Mouse (Mus musculus) intestine, embryonic 15.5 days (tissue): Measurements from ENCODE around the gene 4930544D05Rik. TPM values are rescaled to one million over a fixed set of nuclear protein-coding genes. Genes with fewer than 3 reads are reported as not detected.

Experiments used
- ATAC-seq: fragments of 200-750 bp; cut with Nextera tagmentation; 2 replicates; pipeline ENCODE4 v1.8.0; 2017; ENCODE audit warnings: moderate TSS enrichment, moderate library complexity
- H3K27ac ChIP-seq: fragments of 300-500 bp; sonication (generic); 2 replicates; pipeline ENCODE4 v1.5.1; 2015; ENCODE audit warnings: mild to moderate bottlenecking, inconsistent platforms
- H3K27me3 ChIP-seq: fragments of 300-500 bp; sonication (generic); replicated peaks from 2 replicates; pipeline ENCODE4 v1.6.1; 2015; ENCODE audit warnings: inconsistent platforms
- H3K36me3 ChIP-seq: fragments of 300-500 bp; sonication (generic); 2 replicates; pipeline ENCODE4 v1.6.1; 2015; ENCODE audit warnings: inconsistent platforms
- H3K4me1 ChIP-seq: fragments of 300-500 bp; sonication (generic); replicated peaks from 2 replicates; pipeline ENCODE4 v1.6.1; 2015; ENCODE audit warnings: inconsistent platforms
- H3K4me2 ChIP-seq: fragments of 300-500 bp; sonication (generic); replicated peaks from 2 replicates; pipeline ENCODE4 v1.6.1; 2015; ENCODE audit warnings: mild to moderate bottlenecking, inconsistent platforms
- H3K4me3 ChIP-seq: fragments of 300-500 bp; sonication (generic); replicated peaks from 2 replicates; pipeline ENCODE4 v1.5.1; 2015; ENCODE audit warnings: inconsistent platforms
- H3K9ac ChIP-seq: fragments of 300-500 bp; sonication (generic); 2 replicates; pipeline ENCODE4 v1.6.1; 2015; ENCODE audit warnings: inconsistent platforms
- H3K9me3 ChIP-seq: fragments of 300-500 bp; sonication (generic); 2 replicates; pipeline ENCODE4 v1.6.1; 2016; ENCODE audit warnings: inconsistent platforms
- WGBS: fragments of 180-500 bp; shearing (Covaris S2); methylation state at CpG from one replicate; pipeline ENCODE4 v1.1.7; 2015; 5-methylcytosine and 5-hydroxymethylcytosine counted together
- polyA plus RNA-seq: library from polyadenylated mRNA; unstranded; fragments of >200 nt; fragmentation: Nextera tagmentation; extraction: Ambion mirVana; gene quantifications from 2 replicates; pipeline ENCODE4 v1.2.1, GENCODE M21; 2015

The 4930544D05Rik gene
- polyA plus RNA-seq, 1 experiment from 2014 or later: not detected

- Histone ChIP-seq H3K4me2 (no peak overlapping the region), H3K27ac (no peak overlapping the region), H3K36me3 (peaks cover 31% of the 10 kb centered on the region)
These were observed 48.3 kb downstream of the 4930544D05Rik start for GRCm38 (mm10) chr11:70663957-70664356.

GRCm38 (mm10) chr11:70664741-70665140 lies 49.1 kb downstream of the 4930544D05Rik start:
- no peak overlapping the region for H3K4me3 ChIP-seq
- H3K27ac ChIP-seq: no peak overlapping the region
- H3K9ac ChIP-seq: no peak overlapping the region
- H3K27me3 ChIP-seq: no peaks in the 10 kb centered on the region
- no peak overlapping the region for H3K4me2 ChIP-seq
- peaks cover 10% of the 10 kb centered on the region for H3K4me1 ChIP-seq
- H3K9me3 ChIP-seq: no peaks in the 10 kb centered on the region
- 94% methylated on average over 9 of the region's 9 CpGs for WGBS
- no peak for ATAC-seq
- peaks cover 31% of the 10 kb centered on the region for H3K36me3 ChIP-seq

More at GRCm38 (mm10) chr11:70663957-70664356, 48.3 kb downstream of the 4930544D05Rik start:
- 85% methylated on average over 6 of the region's 6 CpGs for WGBS
- Histone ChIP-seq H3K9me3 (no peaks in the 10 kb centered on the region), H3K27me3 (no peaks in the 10 kb centered on the region), H3K4me3 (no peak overlapping the region), H3K9ac (no peak overlapping the region), H3K4me1 (peaks cover 10% of the 10 kb centered on the region)
- no peak for ATAC-seq

Other genes with a start within 250 kb of the 4930544D05Rik start
- gene Pelp1, start 205.8 kb upstream of the 4930544D05Rik start, polyA plus RNA-seq: 31.9 and 32.6 TPM in 2 replicates
- 13.2 and 15.4 TPM in 2 replicates for gene Arrb2, start 183.2 kb upstream of the 4930544D05Rik start, polyA plus RNA-seq
- 39.9 and 42.4 TPM in 2 replicates for gene Med11, start 163.9 kb upstream of the 4930544D05Rik start, polyA plus RNA-seq
- 0.78 and 1.2 TPM in 2 replicates for gene Zmynd15, start 156.4 kb upstream of the 4930544D05Rik start, polyA plus RNA-seq
- 8.6 and 10.4 TPM in 2 replicates for gene Cxcl16, start 155.9 kb upstream of the 4930544D05Rik start, polyA plus RNA-seq
- gene Tm4sf5, start 110.6 kb upstream of the 4930544D05Rik start, polyA plus RNA-seq: 179 and 192 TPM in 2 replicates
- 0.60 and 0.80 TPM in 2 replicates for gene Vmo1, start 101.2 kb upstream of the 4930544D05Rik start, polyA plus RNA-seq
- gene Gltpd2, start 96.7 kb upstream of the 4930544D05Rik start, polyA plus RNA-seq: 1.5 and 2.2 TPM in 2 replicates
- 646 and 704 TPM in 2 replicates for gene Psmb6, start 90.5 kb upstream of the 4930544D05Rik start, polyA plus RNA-seq
- not detected in 2 replicates for gene Gm40193, start 82.9 kb upstream of the 4930544D05Rik start, polyA plus RNA-seq
- gene Pld2, start 75.8 kb upstream of the 4930544D05Rik start, polyA plus RNA-seq: 10.3 and 11.0 TPM in 2 replicates
- gene Mink1, start 53.0 kb upstream of the 4930544D05Rik start, polyA plus RNA-seq: 11.8 and 12.7 TPM in 2 replicates
- not detected in 2 replicates for gene Chrne, start 3.4 kb downstream of the 4930544D05Rik start, polyA plus RNA-seq
- gene Gp1ba, start 23.3 kb downstream of the 4930544D05Rik start, polyA plus RNA-seq: 0.21 and 0.24 TPM in 2 replicates
- gene Rnf167, start 31.4 kb downstream of the 4930544D05Rik start, polyA plus RNA-seq: 106 and 107 TPM in 2 replicates
- gene Slc25a11, start 31.6 kb downstream of the 4930544D05Rik start, polyA plus RNA-seq: 171 and 180 TPM in 2 replicates
- gene Pfn1, start 38.8 kb downstream of the 4930544D05Rik start, polyA plus RNA-seq: 2,127 and 2,325 TPM in 2 replicates
- 12.1 and 15.6 TPM in 2 replicates for gene Eno3, start 41.4 kb downstream of the 4930544D05Rik start, polyA plus RNA-seq
- 132 and 154 TPM in 2 replicates for gene Spag7, start 53.6 kb downstream of the 4930544D05Rik start, polyA plus RNA-seq
- 12.1 and 13.5 TPM in 2 replicates for gene Camta2, start 72.3 kb downstream of the 4930544D05Rik start, polyA plus RNA-seq
- gene Inca1, start 84.3 kb downstream of the 4930544D05Rik start, polyA plus RNA-seq: 1.4 and 1.5 TPM in 2 replicates
- 4.4 TPM in 2 replicates for gene Kif1c, start 84.7 kb downstream of the 4930544D05Rik start, polyA plus RNA-seq
- gene Zfp3, start 148.4 kb downstream of the 4930544D05Rik start, polyA plus RNA-seq: 5.3 and 6.2 TPM in 2 replicates
- gene Scimp, start 196.7 kb downstream of the 4930544D05Rik start, polyA plus RNA-seq: 0.70 and 0.88 TPM in 2 replicates
- 51.4 and 53.9 TPM in 2 replicates for gene Rabep1, start 228.9 kb downstream of the 4930544D05Rik start, polyA plus RNA-seq